Mouse (Mus musculus): ENCODE results near the gene Cdc5l. TPM values are rescaled to one million over a fixed set of nuclear protein-coding genes. Genes with fewer than 3 reads are reported as not detected.
A peak's percentile ranks its signal among the peaks of the same experiment; 100 is the strongest.

Gene Cdc5l
- total RNA-seq, 4 experiments from 2014 or later, result 34.2 to 45.1 (median 40.6) TPM

DNA sequence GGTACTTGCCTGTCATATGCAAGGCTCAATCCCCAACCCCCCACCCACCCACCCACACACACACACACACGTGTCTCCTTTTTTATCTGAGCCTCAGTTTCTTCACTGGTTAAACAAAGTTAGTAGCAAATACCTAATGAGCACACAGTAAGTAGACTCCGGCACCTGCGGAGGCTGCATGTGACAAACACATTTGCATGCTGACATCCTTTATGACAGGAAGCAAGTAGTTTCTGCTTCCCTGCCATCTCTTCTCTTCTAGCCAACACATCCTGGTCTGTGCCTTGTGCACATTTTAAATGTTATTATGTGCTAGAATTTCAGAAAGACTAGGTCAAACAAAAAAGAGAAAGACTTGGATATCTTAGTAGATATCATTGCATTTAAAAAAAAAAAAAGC is 72.6 kb downstream of the Cdc5l start:
- no peak for DNase-seq

DNA sequence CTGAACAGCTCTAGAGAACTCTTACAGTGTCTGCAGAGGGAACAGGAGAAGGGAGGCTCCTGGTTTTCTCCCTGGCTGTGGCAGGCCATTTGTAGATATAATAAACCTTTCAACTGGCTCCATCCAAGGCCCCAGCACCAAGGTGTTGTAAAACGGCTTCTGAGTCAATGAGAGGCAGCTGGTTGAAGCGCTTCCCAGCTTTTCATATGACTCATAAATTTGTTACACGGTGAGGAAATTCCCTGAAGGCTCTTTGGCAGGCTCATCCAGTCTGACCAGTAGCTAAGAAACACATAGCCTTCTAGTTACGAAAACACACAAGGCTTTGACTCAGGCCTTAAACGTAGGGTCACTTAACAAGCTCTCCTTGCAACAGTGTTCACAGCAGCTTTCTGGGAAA is 74.1 kb downstream of the Cdc5l start:
- peak; percentile 67 for DNase-seq

DNA sequence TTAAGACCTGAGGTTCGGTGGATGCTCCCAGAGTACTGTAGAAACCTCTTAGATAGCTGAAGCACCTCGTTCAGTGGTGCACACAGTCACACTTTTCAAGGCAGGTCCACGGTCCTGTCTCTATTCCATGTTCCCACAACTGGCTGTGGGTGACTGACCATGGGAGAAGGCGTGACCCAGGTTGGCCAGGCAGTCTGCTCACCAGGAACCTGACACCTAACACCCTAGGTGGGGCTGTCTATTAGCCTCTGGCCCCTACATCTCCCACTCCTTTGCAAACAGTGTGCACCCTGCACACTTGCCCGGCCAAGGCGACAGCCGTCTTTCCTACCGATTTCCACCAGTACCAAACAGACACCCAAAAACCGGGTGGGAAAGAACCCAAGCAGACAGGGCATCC is 77.1 kb downstream of the Cdc5l start:
- no peak for DNase-seq

DNA sequence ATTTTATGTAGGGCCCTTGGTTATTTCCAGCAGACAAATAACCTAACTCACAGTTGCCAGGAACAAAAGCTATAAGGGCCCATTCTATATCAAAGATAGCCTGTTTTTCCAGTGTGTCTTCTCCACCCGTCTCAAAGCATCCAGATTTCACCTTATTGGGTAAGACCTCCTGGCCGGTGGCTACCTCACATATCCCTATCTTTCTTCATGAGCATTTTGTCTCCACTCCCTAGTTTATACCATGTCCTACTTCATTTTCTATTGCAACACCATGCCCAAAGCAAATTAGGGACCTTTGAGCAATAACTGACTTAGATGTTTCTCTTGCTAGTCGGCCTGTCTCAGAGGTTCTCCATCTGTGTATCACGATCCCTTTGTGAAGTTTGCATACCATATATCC is 85.6 kb downstream of the Cdc5l start:
- no peak for DNase-seq

Other genes with a start within 250 kb of the Cdc5l start
- gene Spats1, start 41.7 kb upstream of the Cdc5l start, total RNA-seq (2022), result under 1 TPM in 2 of 4 experiments, not detected in 2; 0.17 to 0.24 TPM
- 10 to 100 TPM; 18.1 to 23.7 (median 19.0) TPM for gene Aars2, start 73.1 kb upstream of the Cdc5l start, total RNA-seq (2022)
- gene Tcte1, start 89.7 kb upstream of the Cdc5l start, total RNA-seq (2022), result not detected
- gene Tmem151b, start 115.9 kb upstream of the Cdc5l start, total RNA-seq (2022), result under 1 TPM; 0.09 to 0.17 (median 0.14) TPM
- gene Nfkbie, start 122.0 kb upstream of the Cdc5l start, total RNA-seq (2022), result 1 to 10 TPM; 4.2 to 6.4 (median 5.6) TPM
- 10 to 100 TPM; 51.7 to 68.9 (median 61.0) TPM for gene Slc35b2, start 130.1 kb upstream of the Cdc5l start, total RNA-seq (2022)
- 1,000 to 10,000 TPM; 1,432 to 3,205 (median 1,905) TPM for gene Hsp90ab1, start 139.5 kb upstream of the Cdc5l start, total RNA-seq (2022)
- gene Slc29a1, start 165.9 kb upstream of the Cdc5l start, total RNA-seq (2022), result 100 to 1,000 TPM; 145 to 174 (median 158) TPM
- under 1 TPM in 2 of 4 experiments, not detected in 2; 0.32 to 0.38 TPM for gene Mymx, start 168.4 kb upstream of the Cdc5l start, total RNA-seq (2022)
- gene Capn11, start 225.6 kb upstream of the Cdc5l start, total RNA-seq (2022), result under 1 TPM in 1 of 4 experiments, not detected in 3; 0.89 TPM

Data from adrenal gland, adult 8-10 months (tissue).